Mouse (Mus musculus) layer of hippocampus, adult 9-10 months (tissue): Measurements from ENCODE around the gene Slc4a4.

Experiments
- DNase-seq: peaks from one replicate; pipeline ENCODE4 v3.0.0; 2022; ENCODE audit warnings: low spot score

The Slc4a4 gene

GRCm38 (mm10) chr5:88886668-88887555, at the start of gene Slc4a4:
Gene Slc4a4 (plus strand): TSS chr5:88886818.
- DNase-seq: no peak

- no peak for DNase-seq
Measured at GRCm38 (mm10) chr5:88840080-88840798, 46.4 kb upstream of the Slc4a4 start.

DNA sequence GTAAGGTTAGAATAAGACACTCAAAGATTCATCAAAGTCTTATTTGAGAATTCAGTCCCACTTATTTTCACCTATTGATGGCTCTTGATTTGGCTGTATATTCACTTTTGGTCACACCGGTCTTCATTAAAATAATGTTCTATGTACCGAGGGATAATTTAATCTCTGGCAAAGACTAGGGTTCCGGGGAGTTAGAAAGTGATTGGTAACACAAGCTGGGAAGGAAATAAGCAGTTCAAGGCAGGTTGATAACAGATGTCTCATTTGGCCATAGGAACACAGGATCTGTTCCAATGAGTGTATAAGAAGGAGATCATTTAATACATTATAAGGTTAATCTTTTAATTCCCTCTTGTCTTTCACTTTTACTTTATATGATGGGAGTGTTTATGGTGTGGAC, 29.3 kb upstream of the Slc4a4 start:
- no peak for DNase-seq

DNA sequence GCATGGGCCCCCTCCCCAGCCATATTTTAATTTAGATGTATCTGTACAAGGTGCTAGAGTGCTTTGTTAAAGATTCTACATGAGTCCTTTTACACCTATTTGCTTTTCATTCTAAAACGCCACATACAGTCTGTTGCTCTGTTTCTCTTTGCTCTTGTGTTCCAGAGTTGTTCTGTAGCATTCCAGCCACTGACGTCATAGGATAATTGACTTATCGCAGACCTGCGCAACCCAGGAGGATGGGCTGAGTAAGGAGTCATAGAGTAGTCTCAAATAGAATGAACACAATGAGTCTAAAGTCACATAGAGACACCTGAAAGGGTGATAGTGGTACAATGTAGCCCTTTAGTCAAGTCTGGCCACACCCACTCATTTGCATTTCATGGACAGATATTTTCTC, 28.8 kb upstream of the Slc4a4 start:
- no peak for DNase-seq

DNA sequence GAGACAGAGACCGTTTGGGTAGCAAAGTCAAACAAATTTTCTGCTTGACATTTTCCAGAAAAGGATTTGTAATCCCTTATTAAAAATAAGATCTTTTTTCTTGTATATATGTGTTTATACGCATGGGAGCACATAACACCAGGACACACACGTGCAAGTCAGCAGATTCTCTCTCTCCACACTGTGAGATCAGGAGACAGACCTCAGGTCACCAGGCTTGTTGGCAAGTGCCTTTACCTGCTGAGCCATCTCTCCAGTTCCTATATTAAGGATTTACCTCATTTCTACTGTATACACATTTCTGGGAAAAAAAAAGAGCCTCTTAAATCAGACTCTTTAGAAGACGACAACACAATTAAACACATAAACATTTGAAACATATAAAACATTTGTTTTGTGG, 28.4 kb upstream of the Slc4a4 start:
- DNase-seq: no peak

GRCm38 (mm10) chr5:88862163-88862562, 24.5 kb upstream of the Slc4a4 start:
- no peak for DNase-seq

- DNase-seq: no peak
Measured at GRCm38 (mm10) chr5:88862794-88863193, 23.8 kb upstream of the Slc4a4 start.

DNA sequence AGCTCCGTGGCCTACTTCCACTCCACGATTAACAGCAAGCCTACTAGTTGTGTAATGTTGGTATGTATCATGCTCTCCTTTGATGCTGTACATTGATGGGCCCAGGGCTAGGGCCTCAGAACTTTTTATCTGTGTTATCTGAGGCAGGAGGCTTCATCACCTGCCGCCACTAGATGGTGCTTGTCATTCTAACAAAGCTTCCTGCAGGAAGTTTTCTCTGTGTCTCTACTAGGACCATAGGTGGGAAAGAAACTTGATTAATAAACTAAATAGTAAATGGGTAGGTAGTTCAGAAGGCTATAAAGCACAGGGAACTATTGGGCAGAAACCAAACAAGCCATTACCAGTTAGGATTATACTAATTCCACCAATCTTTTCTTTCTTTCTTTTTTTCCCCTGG, 2.5 kb upstream of the Slc4a4 start:
- DNase-seq: no peak

DNA sequence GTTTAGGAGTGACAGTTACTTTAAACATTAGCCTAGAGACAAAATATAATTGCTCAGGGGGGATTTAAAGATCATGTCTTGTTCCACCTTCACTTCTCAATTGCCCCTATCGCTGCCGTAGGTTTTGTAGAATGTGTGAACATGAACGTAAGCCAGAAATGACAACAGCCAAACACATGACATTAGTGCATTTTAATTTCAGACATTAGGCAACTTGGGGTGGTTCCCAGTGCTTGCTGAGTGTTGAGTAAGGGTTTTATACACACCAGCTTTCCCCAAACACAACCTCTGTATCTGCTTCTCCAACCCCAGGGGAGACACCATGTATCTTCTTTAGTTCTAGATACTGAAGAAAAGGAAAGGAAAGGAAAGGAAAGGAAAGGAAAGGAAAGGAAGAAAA, 1.1 kb upstream of the Slc4a4 start:
- DNase-seq: no peak

GRCm38 (mm10) chr5:88885944-88886343, 674 bp upstream of the Slc4a4 start:
- no peak for DNase-seq

DNA sequence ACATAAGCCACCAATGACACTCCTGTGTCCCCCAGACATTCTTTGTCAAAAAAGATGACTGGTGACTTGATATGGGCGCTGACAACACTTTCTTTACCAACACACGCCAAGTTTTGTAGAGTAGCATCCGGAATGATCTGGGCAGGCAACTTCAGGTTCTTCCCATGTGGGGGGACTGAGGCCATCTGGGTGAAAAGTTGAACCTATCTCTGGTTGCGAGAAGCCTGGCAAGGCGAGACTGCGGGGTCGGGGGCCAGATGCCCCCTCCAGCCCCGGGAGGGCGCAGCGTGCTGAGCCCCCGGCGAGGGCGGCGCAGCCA, 310 bp upstream of the Slc4a4 start:
- DNase-seq: no peak

DNA sequence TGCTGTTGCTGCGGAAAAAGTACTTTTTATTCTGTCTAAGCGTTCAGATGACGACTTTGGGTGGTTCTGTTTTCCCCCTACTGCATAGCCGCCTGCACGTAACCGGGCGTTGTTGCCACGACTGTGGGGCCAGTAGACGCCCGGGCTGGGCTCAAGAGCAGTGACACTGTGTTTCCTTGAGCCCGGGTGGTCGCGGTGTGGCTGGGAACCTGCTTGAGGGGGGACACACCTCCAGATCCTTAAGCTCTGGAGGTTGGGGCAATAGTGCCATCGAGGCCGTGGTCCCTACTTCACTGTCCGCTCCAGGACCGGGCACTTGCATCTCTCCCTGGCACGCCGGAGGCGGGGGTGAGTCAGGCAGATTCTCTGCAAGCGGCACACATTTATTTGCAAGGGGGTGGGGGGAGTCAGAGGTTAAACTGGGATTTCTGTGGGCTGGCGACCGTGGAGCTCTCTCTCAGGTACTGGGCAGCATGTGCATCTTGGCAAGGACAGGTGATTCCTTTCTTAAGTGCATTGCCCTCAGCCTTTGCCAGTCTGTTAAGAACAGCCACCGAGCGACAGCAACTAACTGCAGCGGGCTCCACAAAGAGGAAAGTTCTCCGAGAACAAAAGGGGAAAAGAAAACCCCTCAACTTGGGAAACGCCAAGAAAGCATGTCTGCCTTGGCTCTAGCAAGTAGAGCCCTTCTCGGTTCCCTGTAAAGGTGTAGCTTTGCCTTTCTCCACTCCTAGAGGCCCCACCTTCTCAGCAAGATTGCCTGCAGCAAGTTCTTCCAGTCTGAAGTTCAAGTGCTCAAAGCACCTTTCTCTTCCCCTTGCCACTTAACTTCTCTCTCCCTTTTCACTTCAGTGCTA, 1.2 kb downstream of the Slc4a4 start:
- DNase-seq: no peak

GRCm38 (mm10) chr5:88888413-88888700, 1.7 kb downstream of the Slc4a4 start:
- no peak for DNase-seq

DNA sequence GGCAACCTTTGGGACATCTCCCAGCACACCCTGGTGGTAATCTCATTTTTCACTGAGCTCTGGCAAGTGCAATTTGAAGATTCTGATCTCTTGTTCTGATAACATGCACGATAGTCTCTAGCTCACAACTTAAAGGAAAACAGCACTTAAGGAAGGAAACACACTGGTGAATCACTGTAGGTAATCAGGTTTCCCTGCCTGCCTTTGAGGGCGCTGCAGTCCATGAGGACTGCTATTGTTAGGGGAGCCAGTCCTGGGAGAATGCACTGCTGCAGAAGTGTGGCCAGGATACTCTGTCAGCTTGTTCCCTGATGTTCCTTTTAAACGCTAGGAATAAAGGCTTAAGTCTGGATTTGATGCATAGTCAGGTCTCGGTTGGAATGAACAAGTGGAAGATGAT, 2.7 kb downstream of the Slc4a4 start:
- DNase-seq: no peak

DNA sequence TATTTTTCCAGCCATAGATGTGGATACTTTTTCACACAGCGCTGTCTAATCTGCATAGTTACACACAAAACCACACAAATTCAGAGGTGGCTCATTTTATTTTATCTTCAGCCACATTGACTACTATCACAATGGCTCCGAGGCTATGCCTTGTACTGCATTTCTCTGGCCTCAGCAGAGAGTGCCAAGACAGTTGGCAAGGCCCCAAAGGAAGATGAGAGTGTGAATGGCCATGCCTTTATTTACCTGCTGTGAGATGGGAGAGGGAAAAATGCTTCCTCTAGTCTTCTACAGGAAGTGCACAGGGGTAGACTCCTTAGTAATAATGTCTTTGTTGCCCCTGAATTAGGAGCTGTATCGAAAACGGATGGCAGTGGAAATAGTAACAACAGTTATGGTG, 3.5 kb downstream of the Slc4a4 start:
- no peak for DNase-seq

DNA sequence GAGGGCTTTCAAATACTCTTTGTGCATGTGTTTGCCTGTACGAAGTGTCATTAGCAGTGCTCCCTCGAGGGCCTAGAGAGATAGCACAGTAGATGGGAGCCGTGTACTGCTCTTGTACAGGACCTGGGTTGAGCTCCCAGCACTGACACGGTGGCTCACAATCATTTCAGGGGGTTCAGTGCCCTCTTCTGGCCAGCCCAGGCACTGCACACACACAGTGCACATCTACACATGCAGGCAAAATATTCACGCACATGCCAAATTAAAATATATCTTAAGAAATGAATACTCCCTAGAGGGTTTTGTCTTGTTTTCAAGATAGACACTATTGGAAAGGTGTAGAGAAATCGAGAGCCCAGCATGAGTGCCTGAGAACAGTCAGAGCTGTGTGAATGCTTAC, 10.0 kb downstream of the Slc4a4 start:
- no peak for DNase-seq

- DNase-seq: no peak
Measured at GRCm38 (mm10) chr5:88903111-88903510, 16.5 kb downstream of the Slc4a4 start.

GRCm38 (mm10) chr5:88903526-88903925, 16.9 kb downstream of the Slc4a4 start:
- no peak for DNase-seq

GRCm38 (mm10) chr5:88904841-88905240, 18.2 kb downstream of the Slc4a4 start:
- no peak for DNase-seq

DNA sequence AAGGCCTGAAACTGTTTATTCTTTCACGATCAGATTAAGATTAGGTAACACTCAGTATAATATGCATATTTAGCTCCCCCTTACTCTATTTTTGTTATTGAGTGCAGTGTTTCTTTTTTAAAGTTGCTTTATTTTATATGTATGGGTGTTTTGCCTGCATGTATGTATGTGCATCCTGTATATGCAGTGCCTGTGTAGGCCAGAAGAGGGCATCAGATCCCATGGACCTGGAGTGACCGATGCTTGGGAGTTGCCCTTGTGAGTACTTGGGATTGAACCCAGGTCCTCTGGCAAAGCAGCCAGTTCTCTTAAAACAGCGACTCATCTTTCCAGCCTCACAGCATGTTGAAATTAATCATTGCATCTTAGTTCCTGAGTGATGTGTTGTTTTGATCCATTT, 21.0 kb downstream of the Slc4a4 start:
- DNase-seq: no peak

- no peak for DNase-seq
Measured at GRCm38 (mm10) chr5:88912629-88913028, 26.0 kb downstream of the Slc4a4 start.

GRCm38 (mm10) chr5:88915082-88915481, 28.5 kb downstream of the Slc4a4 start:
- no peak for DNase-seq

- DNase-seq: no peak
Measured at GRCm38 (mm10) chr5:88916501-88916971, 29.9 kb downstream of the Slc4a4 start.
